Mouse (Mus musculus): ENCODE measurements around the gene Ipo9. TPM values are rescaled to one million over a fixed set of nuclear protein-coding genes. Genes with fewer than 3 reads are reported as not detected.

The Ipo9 gene
- polyA plus RNA-seq (2014; fragmentation: Illumina TruSeq; extraction: RNeasy Lipid Tissue Mini Kit (QIAGEN cat#74804); ENCODE audit: low read depth, low replicate concordance): 43.7 TPM

DNA sequence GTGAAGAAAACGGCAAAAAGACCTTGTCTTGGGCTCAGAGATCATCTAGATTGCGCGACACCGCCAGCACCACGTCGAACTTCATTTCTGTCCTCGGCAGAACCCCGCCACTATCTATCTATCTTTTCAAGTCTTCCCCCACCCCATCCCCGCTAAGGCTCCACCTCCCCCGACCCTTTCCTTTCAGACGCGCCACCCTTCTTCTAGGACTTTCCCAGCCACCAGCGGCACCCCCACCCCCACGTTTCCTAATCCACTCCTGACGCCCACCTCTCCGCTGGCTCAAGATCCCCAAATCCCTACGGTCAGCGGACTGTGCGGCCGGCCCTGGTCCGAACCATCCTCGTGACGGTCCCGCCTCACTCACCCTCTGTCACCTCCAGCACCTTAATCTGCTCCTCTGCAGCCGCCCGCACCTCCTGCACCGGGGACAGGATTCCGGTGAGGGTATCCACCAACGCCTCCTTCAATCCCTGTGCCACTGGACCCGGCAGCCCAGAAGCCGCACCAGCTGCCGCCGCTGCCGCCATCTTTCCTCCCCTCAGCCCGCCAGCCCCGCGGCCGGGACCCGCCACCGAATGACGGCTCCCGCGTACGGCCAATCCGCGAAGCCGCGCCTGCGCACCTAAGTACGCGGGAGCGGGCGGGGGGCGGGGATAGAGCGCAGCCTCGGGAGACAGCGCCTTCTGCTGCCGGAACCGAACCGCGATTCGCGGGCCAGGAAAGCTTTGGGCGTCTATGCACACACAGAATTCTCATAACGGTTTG lies at the start of gene Ipo9:
TSS of gene Ipo9 (minus strand) at position 599 of the 768 bp plus-strand sequence.

DNA sequence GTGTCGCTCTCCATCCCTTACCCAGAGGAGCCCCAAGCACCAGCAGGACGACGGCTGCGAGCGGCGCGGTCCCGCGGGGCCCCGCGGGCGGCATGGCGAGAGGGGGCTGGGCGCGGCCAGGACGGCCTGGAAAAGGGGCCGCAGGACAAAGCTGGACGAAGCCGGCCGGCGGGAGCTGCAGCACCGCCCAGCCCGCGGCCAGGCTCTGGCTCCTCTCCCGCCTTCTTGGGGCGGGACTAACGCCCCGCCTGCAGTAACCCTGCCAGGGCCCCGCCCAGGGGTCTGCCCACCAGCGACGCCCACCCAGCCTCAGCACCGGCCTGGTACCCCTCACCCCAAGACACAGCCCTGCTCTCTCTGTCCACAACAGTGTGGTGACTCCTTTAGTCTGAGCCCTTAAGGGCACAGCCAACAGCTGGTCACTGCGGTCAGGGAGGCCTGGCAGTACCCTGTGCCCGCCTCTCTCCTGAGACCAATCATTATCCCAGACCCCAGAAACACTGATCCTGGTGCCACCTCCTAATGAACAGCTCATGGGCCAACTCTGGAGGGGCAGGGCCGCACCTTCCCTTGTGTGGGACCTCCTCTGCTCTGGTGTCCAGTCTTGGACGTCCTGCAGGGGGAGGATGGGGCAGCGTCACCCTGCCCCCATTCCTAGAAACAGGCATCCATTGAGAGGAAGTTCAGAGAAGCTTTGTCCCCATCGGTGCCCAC lies 55.3 kb downstream of the Ipo9 start, which contains the start of gene Shisa4:
TSS of gene Shisa4 (minus strand) at position 370 of the 714 bp plus-strand sequence.

Other genes starting within 250 kb of the Ipo9 start
- 90.6 TPM for gene Elf3, start 171.9 kb downstream of the Ipo9 start, polyA plus RNA-seq (2014; fragmentation: Illumina TruSeq; extraction: RNeasy Lipid Tissue Mini Kit (QIAGEN cat#74804); ENCODE audit: low read depth, low replicate concordance)
- 92.7 TPM for gene Rnpep, start 146.4 kb downstream of the Ipo9 start, polyA plus RNA-seq (2014; fragmentation: Illumina TruSeq; extraction: RNeasy Lipid Tissue Mini Kit (QIAGEN cat#74804); ENCODE audit: low read depth, low replicate concordance)
- 75.2 TPM for gene Timm17a, start 116.7 kb downstream of the Ipo9 start, polyA plus RNA-seq (2014; fragmentation: Illumina TruSeq; extraction: RNeasy Lipid Tissue Mini Kit (QIAGEN cat#74804); ENCODE audit: low read depth, low replicate concordance)
- gene Lmod1, start 105.7 kb downstream of the Ipo9 start, polyA plus RNA-seq (2014; fragmentation: Illumina TruSeq; extraction: RNeasy Lipid Tissue Mini Kit (QIAGEN cat#74804); ENCODE audit: low read depth, low replicate concordance): 9.7 TPM
- gene Shisa4, start 55.3 kb downstream of the Ipo9 start, polyA plus RNA-seq (2014; fragmentation: Illumina TruSeq; extraction: RNeasy Lipid Tissue Mini Kit (QIAGEN cat#74804); ENCODE audit: low read depth, low replicate concordance): 5.2 TPM
- gene Nav1, start 176.8 kb upstream of the Ipo9 start, polyA plus RNA-seq (2014; fragmentation: Illumina TruSeq; extraction: RNeasy Lipid Tissue Mini Kit (QIAGEN cat#74804); ENCODE audit: low read depth, low replicate concordance): 22.9 TPM